Mouse (Mus musculus) MEL-GATA-1-ER (cell line): ENCODE data around the gene Coro1c.
"Not testable (repeated sequence)": the region's sequence is repeated elsewhere in the genome, so short reads cannot be mapped to it uniquely, and the experiment has no call there.

Experiments
- DNase-seq: peaks from one replicate; pipeline ENCODE4 v3.0.0-alpha.2; 2012; ENCODE audit warnings: low read depth; ENCODE audit errors: extremely low read depth

The Coro1c gene

GRCm38 (mm10) chr5:113830292-113830643, 78.3 kb downstream of the Coro1c start:
- peak; percentile 57 for DNase-seq

GRCm38 (mm10) chr5:113829566-113830291, 78.8 kb downstream of the Coro1c start:
- DNase-seq, result no peak

- no peak for DNase-seq
Measured at GRCm38 (mm10) chr5:113828481-113828880, 80.1 kb downstream of the Coro1c start.

- DNase-seq, result no peak
Measured at GRCm38 (mm10) chr5:113827991-113828411, 80.6 kb downstream of the Coro1c start.

- DNase-seq, result no peak
Measured at GRCm38 (mm10) chr5:113826619-113827018, 81.9 kb downstream of the Coro1c start.

- no peak for DNase-seq
Measured at GRCm38 (mm10) chr5:113825558-113825957, 83.0 kb downstream of the Coro1c start.

- no peak for DNase-seq
Measured at GRCm38 (mm10) chr5:113824228-113824627, 84.3 kb downstream of the Coro1c start.

- no peak for DNase-seq
Measured at GRCm38 (mm10) chr5:113818572-113818971, 90.0 kb downstream of the Coro1c start.

- DNase-seq, result peak; percentile 26
Measured at GRCm38 (mm10) chr5:113815638-113816152, 92.9 kb downstream of the Coro1c start.

- DNase-seq, result no peak
Measured at GRCm38 (mm10) chr5:113815041-113815389, 93.5 kb downstream of the Coro1c start.

- no peak for DNase-seq
Measured at GRCm38 (mm10) chr5:113814111-113815040, 94.2 kb downstream of the Coro1c start.

GRCm38 (mm10) chr5:113813608-113814007, 95.0 kb downstream of the Coro1c start:
- no peak for DNase-seq

- peak; percentile 26 for DNase-seq
Measured at GRCm38 (mm10) chr5:113812638-113813037, 95.9 kb downstream of the Coro1c start.

GRCm38 (mm10) chr5:113811824-113812420, 96.6 kb downstream of the Coro1c start:
- not testable (repeated sequence) for DNase-seq

GRCm38 (mm10) chr5:113810111-113810510, 98.4 kb downstream of the Coro1c start:
- DNase-seq, result no peak

- no peak for DNase-seq
Measured at GRCm38 (mm10) chr5:113808177-113808576, 100.4 kb downstream of the Coro1c start.

GRCm38 (mm10) chr5:113807712-113808111, 100.8 kb downstream of the Coro1c start:
- DNase-seq, result no peak

GRCm38 (mm10) chr5:113806414-113806813, 102.1 kb downstream of the Coro1c start:
- DNase-seq, result no peak

- no peak for DNase-seq
Measured at GRCm38 (mm10) chr5:113805301-113805700, 103.3 kb downstream of the Coro1c start.

GRCm38 (mm10) chr5:113804395-113804966, 104.1 kb downstream of the Coro1c start:
- DNase-seq, result no peak

- DNase-seq, result no peak
Measured at GRCm38 (mm10) chr5:113800280-113800679, 108.3 kb downstream of the Coro1c start, which contains the start of gene Tmem119. Gene Tmem119, minus strand, starts transcription at chr5:113800516.
